Comparison of ENCODE assay signal across 9 mouse cellular contexts in the genomic region with DNA sequence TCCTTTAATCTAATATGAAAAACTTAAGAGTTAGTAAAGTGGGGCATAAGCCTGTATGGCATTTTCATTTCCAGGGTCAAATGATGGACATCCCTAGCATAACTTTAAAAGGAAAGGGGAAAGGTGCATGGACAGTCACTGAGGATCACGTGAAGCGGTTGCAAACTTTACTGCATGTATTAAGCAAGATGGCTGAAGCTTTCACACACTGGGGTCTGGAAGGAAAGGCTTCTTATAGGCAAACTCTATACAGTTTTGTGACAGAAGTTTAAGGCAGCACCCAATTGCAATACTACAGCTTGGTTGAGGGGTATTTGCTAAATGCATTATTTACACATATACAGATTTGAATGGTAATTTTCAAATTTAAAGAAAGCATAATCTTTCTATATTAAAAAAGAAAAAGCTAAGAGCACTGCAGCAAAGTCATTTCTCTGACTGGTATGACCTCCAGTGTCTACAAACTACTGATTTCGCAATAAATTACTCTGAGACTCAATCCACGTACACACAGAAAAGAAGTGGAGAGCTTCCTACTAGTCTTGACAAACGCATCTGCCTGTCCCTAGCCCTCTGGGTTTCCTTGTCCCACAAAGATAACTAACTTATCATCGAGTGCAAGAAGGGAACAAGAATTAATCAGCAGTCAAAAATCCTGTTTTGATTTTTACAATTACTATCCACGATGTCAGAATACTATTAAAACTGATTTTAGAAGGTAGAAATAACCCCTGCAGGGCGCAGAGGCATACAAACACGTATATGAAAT. TPM values are rescaled to one million over a fixed set of nuclear protein-coding genes. Genes with fewer than 3 reads are reported as not detected.
DNase-seq lines count a peak whose midpoint lies in the region; ATAC-seq and TF ChIP-seq lines count a peak whose summit lies in the region.
"Had no signal": no experiment of that assay in that cellular context is flagged by ENCODE, and none has a peak within 500 bp of the region (broad histone marks: within the 10 kb centered on the region; RNA-seq: fewer than 3 reads in every experiment).

No protein-coding gene starts in this region.

- H3K27ac ChIP-seq in brown adipose tissue, adult 24 weeks (replicated peaks; ENCODE audit: low read depth, low read length): peak overlapping the region; percentile 65
- peak overlapping the region; percentile 96 for H3K27ac ChIP-seq in heart, postnatal 0 days (ENCODE audit: low read depth)

- no peaks in the 10 kb centered on the region for H3K27me3 ChIP-seq in heart, postnatal 0 days (ENCODE audit: control insufficient read depth, insufficient read depth, low read length)
- H3K27me3 ChIP-seq: Patski had no signal

- DNase-seq in heart, adult 8-10 months (ENCODE audit: low spot score): peak; percentile 28
- no peak for DNase-seq in heart, adult 11 months
- peak; percentile 65 for DNase-seq in heart, postnatal 0 days (ENCODE audit: low spot score)
- DNase-seq in lung, postnatal 25 days (ENCODE audit: low spot score): peak; percentile 25
- no peak for DNase-seq in frontal cortex, adult 2 months (ENCODE audit: extremely low spot score in 1 of 2, low spot score in 1 of 2)
- DNase-seq in cerebellum, adult 11 months: no peak
- DNase-seq in spleen, postnatal 4 days (ENCODE audit: low spot score in 2 of 2): no peak

- H3K9ac ChIP-seq in heart, postnatal 0 days (replicated peaks; ENCODE audit: low read depth, low read length): peak overlapping the region; percentile 74

- H3K36me3 ChIP-seq in heart, postnatal 0 days (replicated peaks; ENCODE audit: control insufficient read depth, insufficient read depth, low read length): no peaks in the 10 kb centered on the region

- no peaks in the 10 kb centered on the region for H3K9me3 ChIP-seq in heart, postnatal 0 days (replicated peaks; ENCODE audit: control insufficient read depth, low read length)

- WGBS in heart, postnatal 0 days: 3% methylated on average over 9 of the region's 9 CpGs

- 0 out of 2 replicates have a peak, but pooled peaks cover 2% of the 10 kb centered on the region for H3K4me1 ChIP-seq in brown adipose tissue, adult 24 weeks (ENCODE audit: control insufficient read depth, insufficient read depth, insufficient read length, low read length)
- peaks cover 17% of the 10 kb centered on the region for H3K4me1 ChIP-seq in heart, postnatal 0 days (ENCODE audit: control insufficient read depth, insufficient read depth)

- H3K4me3 ChIP-seq in brown adipose tissue, adult 24 weeks (ENCODE audit: insufficient read depth, low read depth, low read length): peak overlapping the region; percentile 88
- peak overlapping the region; percentile 73 for H3K4me3 ChIP-seq in heart, postnatal 0 days (ENCODE audit: low read depth, low read length)

- TF ChIP-seq EP300 in heart, postnatal 0 days (IDR thresholded peaks at IDR 0.05; ENCODE audit: low read depth): no peak

- peak overlapping the region; percentile 67 for H3K4me2 ChIP-seq in heart, postnatal 0 days (ENCODE audit: low read depth, low read length)

- no peak for ATAC-seq in heart, postnatal 0 days (ENCODE audit: insufficient read depth, low read depth)

- TF ChIP-seq CTCF in heart, postnatal 0 days (IDR thresholded peaks at IDR 0.05; ENCODE audit: low read depth): no peak

RNA-seq across cellular contexts. Expression of gene Ugp2, which starts 1.6 kb away (rescaled TPM):
- total RNA-seq in heart, adult 8-10 months (2022): 100 to 1,000 TPM; 208 to 263 (median 234) TPM
- 304 and 400 TPM in 2 replicates for polyA plus RNA-seq in brown adipose tissue, adult 24 weeks (2012; ENCODE audit: insufficient read depth, insufficient read length, missing spikeins)
- 121 and 126 TPM in 2 replicates for total RNA-seq in heart, postnatal 0 days (2014; rRNA removed; ENCODE audit: low replicate concordance)
- 178 and 187 TPM in 2 replicates for polyA plus RNA-seq in heart, postnatal 0 days (2015; fragmentation: Nextera tagmentation; extraction: Ambion mirVana)
- polyA plus RNA-seq in frontal cortex, adult 2 months (2012; rRNA removed): 53.8 and 57.0 TPM in 2 replicates

Comparison
In these comparisons a context has a peak if more than half of its experiments do, and no peak if none do; other contexts are left out.
1. DNase-seq: peak in heart, adult 8-10 months (single experiment), heart, postnatal 0 days (single experiment) and lung, postnatal 25 days (single experiment); none in heart, adult 11 months (single experiment), frontal cortex, adult 2 months (0 of 2), cerebellum, adult 11 months (single experiment) and spleen, postnatal 4 days (0 of 2).